Mouse (Mus musculus) kidney, adult 11 months (tissue): ENCODE results near the gene Tmem221.

Experiments used
- DNase-seq: peaks from one replicate; pipeline ENCODE4 v3.0.0; 2022

Tmem221 gene

DNA sequence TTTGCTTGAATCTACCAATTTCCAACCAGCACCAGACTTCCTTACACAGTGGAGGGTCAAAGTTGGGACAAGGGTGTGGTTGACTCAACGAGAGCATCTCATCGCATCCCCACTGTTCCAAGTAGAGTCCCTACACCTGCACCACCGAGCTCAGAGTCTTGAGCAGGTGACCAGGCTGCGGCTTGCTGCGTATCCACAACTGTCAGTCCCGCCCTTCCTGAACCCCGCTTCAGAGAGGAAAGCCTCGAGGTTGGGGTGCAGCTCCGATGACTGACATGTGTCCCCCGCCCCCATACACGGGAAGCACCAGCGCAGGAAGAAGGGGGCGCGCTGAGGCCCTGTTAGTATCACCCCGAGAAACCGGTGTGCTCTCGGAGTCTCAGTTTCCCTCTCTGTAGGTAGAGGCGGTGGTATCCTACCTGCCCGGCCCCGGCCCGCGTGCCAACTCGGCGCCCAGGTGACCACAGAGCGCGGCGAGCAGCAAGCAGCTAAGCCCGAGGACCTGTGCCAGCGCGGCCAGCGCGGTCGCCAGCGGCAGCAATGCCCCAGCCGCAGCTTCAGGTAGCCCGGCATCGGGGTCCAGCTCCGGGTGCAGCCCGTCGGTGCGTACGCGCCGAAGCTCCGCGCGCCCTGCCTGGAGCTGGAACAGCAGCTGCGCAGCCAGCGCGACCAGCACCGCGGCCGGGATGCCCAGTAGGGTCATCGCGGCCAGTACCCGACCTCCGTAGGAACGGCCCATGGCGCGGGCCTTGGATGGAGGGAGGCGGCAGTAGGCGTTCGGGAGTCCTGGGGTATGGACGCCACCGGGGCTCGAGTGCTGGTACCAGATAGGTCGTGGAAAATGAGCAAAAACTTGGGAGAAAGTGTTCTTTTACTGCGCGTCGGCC lies at the start of gene Tmem221:
TSS of gene Tmem221 (minus strand) at position 801 of the 887 bp plus-strand sequence.
- no peak for DNase-seq

- DNase-seq = no peak
These were observed 45.4 kb upstream of the Tmem221 start for GRCm38 (mm10) chr8:71604021-71604420.

- peak; percentile 94 for DNase-seq
These were observed 44.1 kb upstream of the Tmem221 start for GRCm38 (mm10) chr8:71602666-71603334.

GRCm38 (mm10) chr8:71601939-71602665 lies 43.4 kb upstream of the Tmem221 start:
- no peak for DNase-seq

DNA sequence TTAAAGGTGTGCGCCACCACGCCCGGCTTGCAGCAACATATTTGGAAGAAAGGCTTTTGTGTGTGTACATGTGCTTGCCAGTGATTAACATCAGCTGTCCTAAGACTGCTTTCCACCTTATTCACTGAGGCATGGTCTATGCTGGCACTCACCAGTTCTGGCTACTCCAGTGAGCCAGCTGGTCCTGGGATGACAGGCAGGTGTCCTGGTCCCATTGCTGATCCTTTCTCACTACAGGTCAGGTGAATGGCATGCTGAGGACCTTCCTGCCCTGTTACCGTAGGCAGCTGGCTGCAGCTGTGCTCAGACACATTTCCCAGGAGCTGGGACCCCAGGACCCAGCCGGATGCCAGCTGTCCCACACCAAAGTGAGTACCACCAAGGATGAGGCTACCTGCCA lies 40.2 kb upstream of the Tmem221 start:
- no peak for DNase-seq

- DNase-seq = no peak
These were observed 39.7 kb upstream of the Tmem221 start for GRCm38 (mm10) chr8:71598375-71598774.

DNA sequence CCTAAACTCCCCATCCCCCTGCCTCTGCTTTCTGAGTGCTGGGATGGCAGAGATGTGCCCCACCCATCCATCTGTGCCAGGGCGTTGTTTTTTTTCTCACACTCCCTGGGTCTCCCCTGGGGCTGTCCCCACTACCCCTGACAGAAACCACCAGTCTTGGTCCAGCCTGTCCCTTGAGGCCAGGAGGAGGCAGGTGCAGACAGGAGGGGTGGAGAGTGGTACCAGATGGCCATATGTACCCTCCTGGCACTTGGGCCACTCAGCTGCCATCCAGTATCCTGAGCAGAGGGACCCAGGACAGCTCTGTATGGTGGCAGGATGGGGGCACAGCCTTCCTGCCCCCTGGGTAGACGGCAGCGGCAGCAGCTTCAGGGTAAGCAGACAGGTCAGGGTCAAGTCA lies 38.8 kb upstream of the Tmem221 start, which contains the start of gene Fam129c:
TSS of gene Fam129c (plus strand) at position 198 of the 400 bp plus-strand sequence.
- no peak for DNase-seq

GRCm38 (mm10) chr8:71596798-71597197 lies 38.1 kb upstream of the Tmem221 start:
- no peak for DNase-seq

GRCm38 (mm10) chr8:71596384-71596783 lies 37.7 kb upstream of the Tmem221 start:
- no peak for DNase-seq

DNA sequence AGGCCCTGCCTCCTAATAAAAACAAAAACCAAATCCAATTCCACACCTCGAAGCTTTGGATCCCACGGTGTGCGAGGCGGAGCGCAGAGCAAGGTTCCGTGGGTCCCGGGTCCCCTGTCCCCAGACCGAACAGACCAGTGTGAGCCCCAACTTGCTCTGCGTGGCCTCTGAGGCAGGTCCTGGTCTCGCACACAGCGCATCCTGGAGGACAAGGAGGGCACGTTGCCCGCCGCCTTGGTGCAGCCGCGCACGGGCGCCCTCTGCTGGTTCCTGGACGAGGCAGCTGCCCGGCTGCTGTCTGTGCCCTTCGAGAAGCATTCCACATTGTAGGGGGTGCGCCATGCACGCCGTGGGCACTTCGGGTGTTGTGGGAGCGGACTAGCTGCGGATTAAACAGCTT lies 37.2 kb upstream of the Tmem221 start:
- peak; percentile 80 for DNase-seq

DNA sequence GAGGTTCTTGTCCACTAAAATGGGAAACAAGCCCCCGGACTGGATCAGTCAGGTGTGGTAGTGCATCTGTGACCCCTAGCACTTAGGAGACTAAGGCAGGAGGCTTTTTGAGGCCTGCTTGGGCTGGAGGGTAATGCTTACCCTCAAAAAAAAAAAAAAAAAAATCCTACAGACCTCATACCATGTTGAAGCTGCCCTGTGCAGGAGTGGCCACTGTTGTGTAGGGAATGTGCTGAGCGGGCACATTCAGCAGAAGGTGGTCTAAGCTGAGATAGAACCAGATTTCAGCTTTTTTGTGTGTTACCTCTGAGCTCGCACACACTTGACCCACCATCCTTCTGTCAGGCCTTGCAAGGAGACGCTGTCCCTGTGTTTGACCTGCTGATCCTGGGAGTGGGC lies 35.7 kb upstream of the Tmem221 start:
- no peak for DNase-seq

GRCm38 (mm10) chr8:71593556-71594323 lies 35.1 kb upstream of the Tmem221 start:
- DNase-seq = no peak

- peak; percentile 87 for DNase-seq
These were observed 33.9 kb upstream of the Tmem221 start for GRCm38 (mm10) chr8:71592374-71593170.

DNA sequence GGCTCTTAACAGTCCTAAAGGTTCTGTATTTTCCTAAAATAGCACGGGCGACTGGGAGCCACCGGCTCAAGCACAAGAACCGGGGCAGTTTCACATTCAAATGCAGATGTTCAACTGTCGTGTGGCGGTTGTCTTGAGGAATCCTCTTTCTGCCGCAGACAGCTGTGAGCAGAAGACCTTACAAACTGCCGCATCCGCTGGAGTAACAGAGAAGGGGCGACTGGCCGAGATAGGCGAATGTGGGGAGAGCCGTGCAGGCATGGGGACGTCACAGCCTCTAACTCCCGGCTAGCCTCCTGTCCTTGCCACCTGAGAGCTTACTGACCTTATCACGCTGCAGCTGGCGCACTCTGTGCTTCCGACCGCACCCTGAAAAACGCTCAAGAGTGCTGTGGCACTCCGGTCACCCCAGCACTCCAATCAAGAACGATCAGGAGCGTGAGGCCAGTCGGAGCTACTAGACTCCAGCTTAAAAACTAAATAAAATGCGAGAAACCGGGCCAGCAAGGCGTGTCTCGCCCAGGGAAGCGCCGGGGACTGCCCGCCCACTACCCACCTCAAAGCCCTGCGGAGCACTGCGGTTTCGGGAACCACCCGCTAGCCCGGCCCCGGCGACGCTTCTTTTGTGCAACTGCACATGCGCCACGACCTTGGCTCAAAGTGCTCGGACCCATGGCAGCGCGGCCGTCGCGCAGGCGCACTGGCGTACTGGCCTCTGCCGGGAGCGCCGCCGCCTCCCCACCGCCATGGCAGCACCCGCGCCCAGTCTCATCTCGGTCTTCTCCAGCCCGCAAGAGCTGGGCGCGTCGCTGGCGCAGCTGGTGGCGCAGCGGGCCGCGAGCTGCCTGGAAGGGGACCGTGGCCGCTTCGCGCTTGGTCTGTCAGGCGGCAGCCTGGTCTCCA lies 33.1 kb upstream of the Tmem221 start, which contains the start of gene Pgls:
TSS of gene Pgls (plus strand) at position 706 of the 903 bp plus-strand sequence.
- DNase-seq = peak; percentile 95

DNA sequence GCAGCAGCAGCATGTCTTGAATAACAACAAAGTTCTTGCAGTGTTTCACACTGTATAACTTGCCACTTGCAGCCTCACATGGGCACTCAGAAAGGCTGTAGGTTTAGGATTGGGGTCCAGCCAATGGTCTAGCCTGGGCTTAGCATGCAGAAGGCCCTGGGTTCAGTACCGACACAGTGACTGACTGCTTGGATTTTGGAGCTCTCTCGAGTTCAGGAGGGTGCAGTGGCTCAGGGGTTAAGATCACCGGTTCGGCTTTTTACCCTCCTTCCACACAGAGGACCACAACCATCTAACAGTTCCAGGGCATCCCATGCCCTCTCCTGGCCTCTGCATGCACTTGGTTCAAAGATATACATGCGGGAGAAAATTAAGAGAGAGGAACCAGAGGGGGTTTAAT lies 32.3 kb upstream of the Tmem221 start:
- no peak for DNase-seq

GRCm38 (mm10) chr8:71588762-71589161 lies 30.1 kb upstream of the Tmem221 start:
- no peak for DNase-seq

- DNase-seq = no peak
These were observed 28.2 kb upstream of the Tmem221 start for GRCm38 (mm10) chr8:71586891-71587290.

DNA sequence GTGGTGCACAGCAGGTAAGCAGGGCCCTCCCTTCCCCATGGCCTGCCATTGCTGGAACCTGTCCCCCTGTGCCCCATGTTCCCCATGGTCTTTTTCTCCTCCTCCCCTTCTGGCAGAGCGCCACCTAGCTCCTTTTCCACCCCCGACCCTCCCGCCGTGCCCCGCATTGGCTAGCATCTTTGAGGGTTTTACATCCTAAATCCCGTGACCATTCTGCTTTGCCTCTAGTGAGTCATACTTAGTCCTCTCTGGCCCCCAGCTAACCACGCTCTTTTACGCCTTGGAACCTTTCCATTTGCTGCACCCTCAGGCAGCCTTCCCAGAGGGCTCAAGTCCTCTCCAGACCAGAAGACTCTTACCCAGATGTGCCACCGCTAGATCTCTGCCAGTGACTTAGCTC lies 21.5 kb upstream of the Tmem221 start:
- no peak for DNase-seq

- DNase-seq = no peak
These were observed 20.8 kb upstream of the Tmem221 start for GRCm38 (mm10) chr8:71579476-71579875.

DNA sequence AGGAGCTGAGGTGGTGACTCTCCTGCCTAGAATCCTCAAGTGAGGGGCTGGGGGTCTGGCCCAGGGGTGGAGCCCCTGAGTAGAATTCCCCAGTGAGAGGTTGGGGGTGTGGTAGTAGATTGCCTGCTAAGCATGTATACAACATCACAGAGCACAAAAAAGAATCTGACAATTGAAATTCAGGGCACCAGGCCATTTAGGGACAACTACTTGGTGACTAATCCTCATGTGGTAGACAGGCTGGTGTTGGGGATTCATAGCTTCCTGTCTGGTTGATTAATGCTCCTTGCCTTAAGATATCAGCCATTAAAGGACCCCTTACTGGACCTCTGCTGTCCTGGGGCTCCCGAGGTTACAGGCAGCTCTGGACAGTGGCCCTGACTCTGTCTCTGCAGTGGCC lies 20.3 kb upstream of the Tmem221 start:
- DNase-seq = no peak
